Mouse (Mus musculus) right cerebral cortex, adult 18-20 months (tissue): Measurements from ENCODE around the gene Trabd2b.

ENCODE experiments used
- DNase-seq: peaks from one replicate; pipeline ENCODE4 v3.0.0; 2022; ENCODE audit warnings: mixed read lengths

Trabd2b gene

DNA sequence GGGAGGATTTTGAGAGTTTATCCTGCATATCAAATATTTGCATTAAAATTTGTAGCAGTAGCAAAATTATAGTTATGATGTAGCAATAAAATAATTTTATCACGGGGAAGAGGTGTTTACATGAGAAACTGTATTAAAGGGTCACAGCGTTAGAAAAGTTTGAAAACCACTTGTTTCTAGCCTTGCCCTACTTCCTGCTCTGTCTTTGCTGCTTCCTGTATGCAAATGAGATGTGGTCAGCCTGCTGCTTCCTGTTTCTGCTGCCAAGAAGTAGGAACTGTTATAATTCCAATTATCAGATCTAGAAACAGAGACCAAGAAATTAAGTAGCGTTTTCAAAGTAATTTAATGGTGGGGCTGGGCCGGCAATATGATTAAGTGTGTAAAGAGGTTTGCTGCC is 245.9 kb downstream of the Trabd2b start:
- DNase-seq = no peak

DNA sequence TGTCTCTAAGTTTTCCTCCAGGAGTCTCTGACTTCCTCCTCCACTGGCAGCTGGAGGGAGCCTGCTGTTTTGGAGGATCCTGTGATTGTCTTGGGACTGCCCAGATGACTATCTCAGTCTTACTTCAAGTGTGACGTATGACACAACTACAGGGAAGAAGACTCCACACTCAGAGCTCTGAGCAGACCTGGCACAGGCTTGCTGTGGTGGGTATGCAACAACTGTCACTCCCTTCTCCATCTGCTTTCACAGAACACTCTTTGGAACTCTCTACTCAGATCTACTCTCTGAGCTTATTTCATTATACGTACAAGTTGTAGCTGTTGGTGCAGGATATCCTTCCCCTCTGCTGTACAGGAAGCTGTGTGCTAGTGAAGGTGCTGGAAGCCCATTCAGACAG is 251.4 kb downstream of the Trabd2b start:
- no peak for DNase-seq

DNA sequence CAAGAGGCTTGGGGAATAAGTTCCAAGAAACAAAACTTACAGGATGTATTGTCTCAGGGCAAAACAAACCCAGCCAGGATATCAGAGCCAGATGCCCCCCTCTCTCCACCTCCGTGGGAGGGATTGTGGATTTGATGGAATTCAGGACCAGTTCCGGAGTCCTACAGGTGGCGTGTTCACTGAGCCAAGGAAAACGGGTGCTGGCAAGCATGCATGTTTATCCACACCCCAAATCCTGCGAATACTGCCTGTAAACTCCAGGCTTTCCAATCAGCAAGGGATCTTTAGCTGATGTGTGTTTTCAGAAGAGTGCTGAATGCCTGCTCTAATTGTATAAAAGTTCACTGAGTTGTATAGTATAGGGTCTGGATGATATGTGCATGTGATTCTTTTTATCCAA is 253.4 kb downstream of the Trabd2b start:
- no peak for DNase-seq

GRCm38 (mm10) chr4:114664063-114665036 is 257.8 kb downstream of the Trabd2b start:
- DNase-seq = no peak
